Mouse (Mus musculus): Measurements from ENCODE around the gene Csf1. TPM values are rescaled to one million over a fixed set of nuclear protein-coding genes. Genes with fewer than 3 reads are reported as not detected.

The Csf1 gene
- polyA plus RNA-seq, 1 experiment: 8.0 TPM

- DNase-seq (ENCODE audit: low read depth, low spot score): no peak
- whole genome bisulfite sequencing: 84% methylated on average over 4 of the region's 4 CpGs
These were observed 25.3 kb upstream of the Csf1 start for GRCm38 (mm10) chr3:107785546-107785945.

GRCm38 (mm10) chr3:107783315-107783714, 23.0 kb upstream of the Csf1 start:
- 91% methylated on average over 3 of the region's 3 CpGs for WGBS

GRCm38 (mm10) chr3:107781304-107781703, 21.0 kb upstream of the Csf1 start:
- WGBS: 87% methylated on average over 5 of the region's 5 CpGs
- no peak for DNase-seq (ENCODE audit: low read depth, low spot score)

More at GRCm38 (mm10) chr3:107783315-107783714, 23.0 kb upstream of the Csf1 start:
- no peak for DNase-seq (ENCODE audit: low read depth, low spot score)

DNA sequence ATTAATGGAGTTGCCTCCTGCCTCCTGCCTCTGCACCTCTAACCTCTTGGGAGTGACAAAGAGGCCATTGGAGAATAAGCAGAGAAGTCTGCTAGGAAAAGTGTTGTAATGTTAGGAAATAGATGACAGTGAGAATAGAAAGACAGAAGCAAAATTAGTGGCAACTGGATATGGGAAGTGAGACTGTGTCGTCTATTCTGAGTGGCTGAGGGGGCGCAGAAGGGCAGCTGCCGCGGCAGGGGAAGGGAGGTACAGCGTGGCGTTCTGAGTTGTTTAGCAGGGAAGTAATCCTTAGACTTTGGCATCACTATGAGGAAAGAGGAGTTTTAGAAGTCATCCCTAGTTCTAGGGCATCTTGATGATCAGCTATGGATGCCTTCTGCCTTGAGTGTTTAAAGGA, 17.7 kb upstream of the Csf1 start:
- 83% methylated on average over 6 of the region's 6 CpGs for WGBS
- no peak for DNase-seq (ENCODE audit: low read depth, low spot score)

- WGBS: 40% methylated on average over 3 of the region's 3 CpGs
These were observed 16.0 kb upstream of the Csf1 start for GRCm38 (mm10) chr3:107776295-107776694.

DNA sequence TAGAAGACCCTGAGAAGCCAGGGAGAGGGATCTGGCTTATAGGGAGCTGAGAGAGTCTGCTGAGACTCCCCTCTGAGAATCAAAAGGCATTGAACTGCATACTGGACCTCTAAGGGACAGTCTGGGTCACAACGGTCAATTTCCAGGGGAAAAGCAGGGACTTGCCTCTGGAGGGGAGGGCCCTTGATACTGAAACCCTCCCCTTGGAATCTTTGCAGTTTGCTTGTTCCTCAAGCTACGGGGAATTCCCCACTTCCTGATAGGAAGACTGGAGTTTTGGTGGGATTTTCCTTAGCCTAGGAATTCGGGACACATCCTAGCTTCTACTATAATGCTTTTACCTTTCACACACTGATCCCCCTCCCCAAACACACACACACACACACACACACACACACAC, 15.5 kb upstream of the Csf1 start:
- WGBS: 27% methylated on average over 3 of the region's 3 CpGs
- DNase-seq (ENCODE audit: low read depth, low spot score): no peak

More at GRCm38 (mm10) chr3:107776295-107776694, 16.0 kb upstream of the Csf1 start:
- DNase-seq (ENCODE audit: low read depth, low spot score): no peak

DNA sequence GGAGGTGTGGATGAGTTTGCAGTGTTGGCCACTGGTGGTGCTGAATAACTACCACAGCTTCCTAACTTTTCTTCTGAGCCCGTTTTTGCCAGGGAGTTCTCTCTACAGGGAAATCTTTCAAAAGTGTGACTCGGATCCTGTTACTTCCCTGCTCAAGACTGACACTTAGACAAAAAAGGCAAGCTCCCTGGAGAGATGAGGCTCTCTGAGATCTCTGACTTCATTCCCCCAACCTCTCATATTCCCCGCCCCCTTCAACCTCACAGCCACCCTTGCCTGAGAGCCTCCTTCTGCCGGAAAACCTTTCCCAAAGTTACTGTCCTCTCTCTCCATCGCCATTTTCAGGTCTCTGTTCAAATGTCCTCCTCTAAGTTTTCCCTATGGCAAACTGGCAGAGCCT, 14.8 kb upstream of the Csf1 start:
- DNase-seq (ENCODE audit: low read depth, low spot score): no peak
- 60% methylated on average over 5 of the region's 5 CpGs for WGBS

GRCm38 (mm10) chr3:107772860-107773259, 12.6 kb upstream of the Csf1 start:
- WGBS: 71% methylated on average over 5 of the region's 5 CpGs
- DNase-seq (ENCODE audit: low read depth, low spot score): no peak

GRCm38 (mm10) chr3:107769692-107770091, 9.4 kb upstream of the Csf1 start:
- WGBS: 43% methylated on average over 2 of the region's 2 CpGs
- DNase-seq (ENCODE audit: low read depth, low spot score): no peak

DNA sequence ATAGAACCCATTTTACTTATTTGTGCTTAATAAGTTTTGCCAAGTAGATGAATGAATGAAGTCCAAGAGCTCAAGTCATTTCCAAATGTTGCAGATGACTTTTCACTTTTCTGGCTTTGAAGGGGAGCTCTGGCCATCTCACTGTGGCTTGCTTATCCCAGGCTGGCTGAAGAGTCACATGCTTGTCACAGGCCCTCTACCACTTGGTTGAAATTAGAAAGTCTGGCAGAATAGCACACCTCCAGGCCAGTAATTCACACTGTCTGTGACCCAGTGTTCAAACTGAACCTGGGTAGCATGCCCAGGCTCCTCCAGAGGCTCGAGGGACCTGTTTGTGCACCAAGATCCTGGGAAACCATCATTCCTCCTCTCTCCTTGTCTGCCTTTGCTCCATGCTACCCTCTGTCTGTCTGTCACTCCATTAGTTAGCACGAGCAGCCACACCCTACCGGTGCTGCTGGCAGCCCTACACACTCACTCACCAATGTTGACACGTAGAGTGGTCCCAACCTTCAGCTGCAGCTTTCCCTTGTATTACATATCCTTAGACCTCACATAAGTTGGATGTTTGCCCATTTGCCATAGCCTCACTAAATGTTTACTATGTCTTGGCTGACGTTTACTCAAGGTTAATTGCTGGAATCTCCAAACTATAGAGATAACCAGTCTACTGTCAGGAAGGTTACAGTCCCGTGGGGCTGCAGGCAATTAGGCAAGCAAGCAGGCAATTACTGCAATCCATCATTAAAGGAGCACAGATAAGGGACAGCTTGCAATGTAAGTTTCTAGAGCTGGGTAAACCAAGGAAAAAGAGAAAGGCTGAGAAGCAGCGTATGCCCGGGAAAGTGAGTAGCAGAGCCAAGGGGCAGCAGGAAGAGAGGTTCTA, 8.1 kb upstream of the Csf1 start:
- 24% methylated on average over 8 of the region's 8 CpGs for WGBS
- peak; percentile 29 for DNase-seq (ENCODE audit: low read depth, low spot score)

DNA sequence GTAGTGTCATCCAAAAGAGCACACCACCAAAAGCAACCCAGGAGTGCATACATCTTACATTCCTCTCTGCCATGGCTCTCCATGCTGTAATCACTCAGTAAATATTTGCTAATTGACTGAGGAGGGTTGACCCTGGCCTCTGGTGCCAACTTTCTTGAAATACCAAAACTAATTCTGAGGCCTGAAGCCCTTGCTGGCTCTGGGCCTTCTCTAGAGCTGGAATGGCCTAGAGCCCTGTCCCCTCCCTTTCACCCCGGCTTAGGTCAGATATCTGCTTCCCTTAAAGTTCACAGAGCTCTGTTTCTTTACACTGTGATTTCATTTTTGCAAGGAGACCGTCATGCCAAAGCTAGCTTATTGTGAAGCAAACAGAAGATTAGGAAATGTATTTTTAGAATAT, 6.5 kb upstream of the Csf1 start:
- WGBS: 22% methylated on average over 2 of the region's 2 CpGs

DNA sequence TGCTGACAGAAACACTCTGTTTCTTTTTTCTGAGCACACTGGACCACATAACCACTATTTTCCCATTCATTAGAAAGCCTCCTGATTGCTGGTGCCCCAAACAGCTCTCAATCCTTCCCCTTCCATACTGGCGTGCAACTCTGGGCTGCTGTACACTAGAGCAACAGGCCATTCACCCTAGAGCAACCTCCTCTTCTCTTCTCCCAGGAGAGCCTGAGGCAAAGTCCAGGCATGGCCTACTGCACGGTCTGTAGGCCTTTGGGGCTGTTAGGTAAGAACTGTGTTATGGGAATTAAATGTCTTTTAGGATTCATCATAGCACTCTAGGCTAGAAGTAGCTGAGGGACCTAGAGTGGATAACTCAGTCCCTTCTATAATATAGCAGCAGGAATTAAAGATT, 5.7 kb upstream of the Csf1 start:
- WGBS: 85% methylated on average over 2 of the region's 2 CpGs
- DNase-seq (ENCODE audit: low read depth, low spot score): no peak

More for the DNA sequence above, 6.5 kb upstream of the Csf1 start:
- no peak for DNase-seq (ENCODE audit: low read depth, low spot score)

- WGBS: 78% methylated on average over 4 of the region's 4 CpGs
- DNase-seq (ENCODE audit: low read depth, low spot score): no peak
These were observed 3.3 kb upstream of the Csf1 start for GRCm38 (mm10) chr3:107763552-107763951.

DNA sequence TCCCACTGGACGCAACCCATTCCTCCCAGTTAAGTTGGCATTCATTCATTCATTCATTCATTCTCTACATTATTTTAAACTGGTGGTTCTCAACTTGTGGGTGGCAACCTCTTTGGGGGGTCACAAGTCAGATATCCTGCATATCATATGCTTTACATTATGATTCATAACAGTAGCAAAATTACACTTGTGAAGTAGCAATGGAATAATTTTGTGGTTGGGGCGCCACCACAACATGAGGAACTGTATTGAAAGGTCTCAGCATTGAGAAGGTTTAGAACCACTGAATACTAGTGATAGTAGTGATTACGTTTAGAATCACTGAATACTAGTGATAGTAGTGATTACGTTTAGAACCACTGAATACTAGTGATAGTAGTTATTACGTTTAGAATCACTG, 1.2 kb upstream of the Csf1 start:
- no peak for DNase-seq (ENCODE audit: low read depth, low spot score)
- 96% methylated on average over 5 of the region's 5 CpGs for WGBS

DNA sequence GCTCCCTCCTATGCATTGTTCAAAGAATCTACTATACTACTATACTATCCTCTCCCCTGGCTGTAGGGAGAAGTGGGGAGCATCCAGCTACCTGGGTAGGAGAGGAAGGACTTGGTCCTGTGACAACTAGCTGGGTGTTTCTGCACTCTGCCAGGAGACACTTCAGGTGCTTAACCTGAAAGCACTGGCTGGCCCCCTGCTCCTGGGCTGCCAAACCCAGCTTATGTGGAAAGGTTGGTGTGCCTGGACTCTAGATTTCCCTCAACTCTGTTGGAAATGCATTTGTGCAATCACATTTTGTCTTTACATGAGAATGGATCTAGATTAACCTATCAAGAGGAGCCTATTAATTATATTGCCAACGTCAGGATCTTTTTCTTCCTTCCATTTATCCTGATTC, 502 bp upstream of the Csf1 start:
- DNase-seq (ENCODE audit: low read depth, low spot score): no peak

GRCm38 (mm10) chr3:107758638-107759037, 1.6 kb downstream of the Csf1 start:
- 48% methylated on average over 3 of the region's 3 CpGs for WGBS
- no peak for DNase-seq (ENCODE audit: low read depth, low spot score)

More for the DNA sequence above, 502 bp upstream of the Csf1 start:
- WGBS: 76% methylated on average over 1 of the region's 1 CpGs

DNA sequence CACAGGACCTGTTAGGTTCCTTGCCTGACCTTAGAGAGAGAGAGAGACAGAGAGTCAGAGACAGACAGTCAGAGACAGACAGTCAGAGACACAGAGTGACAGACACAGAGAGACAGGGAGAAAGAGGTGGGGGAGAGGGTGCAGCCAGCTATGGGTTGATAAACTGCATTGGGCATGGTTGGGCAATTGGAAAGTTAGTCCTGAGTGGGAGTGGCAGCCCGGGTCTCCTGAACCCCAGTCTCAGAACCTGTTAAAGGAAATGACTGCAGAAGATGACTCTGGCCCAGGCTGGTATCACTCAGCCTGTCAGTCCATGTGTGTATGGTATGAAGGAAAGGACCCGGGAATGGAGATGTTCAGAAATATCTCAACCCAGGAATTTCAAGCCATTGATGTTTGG, 2.1 kb downstream of the Csf1 start:
- WGBS: 57% methylated on average over 2 of the region's 2 CpGs
- DNase-seq (ENCODE audit: low read depth, low spot score): no peak

DNA sequence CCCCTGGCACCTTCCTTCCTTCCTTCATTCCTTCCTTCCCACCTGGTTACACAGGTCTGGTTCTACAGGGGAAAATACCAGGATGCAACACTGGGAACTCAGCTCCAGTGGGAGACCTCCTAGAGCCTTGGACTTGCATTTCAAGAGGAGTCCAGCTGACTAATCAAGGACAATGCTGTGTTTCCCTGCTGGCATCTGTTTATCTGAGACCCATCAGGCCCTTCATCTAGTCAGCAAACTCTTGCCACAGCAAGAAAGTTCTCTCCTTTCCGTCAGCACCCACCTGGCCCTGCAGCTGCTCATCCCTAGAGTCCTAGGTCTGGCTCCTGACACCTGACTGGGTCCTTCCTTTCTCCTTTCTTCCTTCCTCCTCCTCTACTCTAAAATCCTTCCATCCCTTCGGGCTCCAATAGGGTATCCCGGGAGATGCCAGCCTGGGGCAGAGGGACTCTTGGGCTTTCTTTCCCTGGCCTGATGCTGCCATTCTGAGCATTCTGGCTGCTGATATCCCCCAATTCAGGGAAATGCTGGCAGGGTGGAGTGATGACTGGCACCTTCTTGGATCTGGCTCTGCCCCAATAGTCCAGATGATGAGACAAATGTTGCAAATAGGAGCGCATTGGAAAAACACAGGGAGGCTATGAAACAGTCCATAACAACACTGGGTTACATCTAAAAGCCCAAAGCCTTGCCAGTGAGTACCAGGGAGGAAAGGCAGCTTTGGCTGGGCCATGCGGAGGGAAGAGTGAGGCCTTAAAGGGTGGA, 2.7 kb downstream of the Csf1 start:
- no peak for DNase-seq (ENCODE audit: low read depth, low spot score)
- WGBS: 84% methylated on average over 5 of the region's 5 CpGs

DNA sequence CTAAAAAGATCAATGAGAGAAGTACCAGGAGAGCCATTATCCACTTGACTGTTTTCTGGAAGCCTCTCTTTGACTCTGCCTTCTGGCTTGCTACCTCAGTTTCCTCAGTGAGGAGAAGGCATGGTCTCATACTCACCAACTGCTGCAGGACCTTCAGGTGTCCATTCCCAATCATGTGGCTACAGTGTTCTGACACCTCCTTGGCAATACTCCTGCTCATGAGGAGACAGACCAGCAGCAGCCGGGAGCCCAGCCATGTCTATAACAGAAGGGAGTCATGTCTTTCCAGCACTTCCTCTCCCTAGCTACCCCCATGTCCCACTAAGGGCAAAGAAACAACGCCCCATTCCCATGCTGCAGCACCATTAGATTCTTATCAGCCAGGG, 3.8 kb downstream of the Csf1 start:
- no peak for DNase-seq (ENCODE audit: low read depth, low spot score)
- 62% methylated on average over 2 of the region's 2 CpGs for WGBS

- DNase-seq (ENCODE audit: low read depth, low spot score): no peak
- 62% methylated on average over 5 of the region's 5 CpGs for WGBS
These were observed 4.4 kb downstream of the Csf1 start for GRCm38 (mm10) chr3:107755702-107756480.
